Mouse (Mus musculus) myocyte (in vitro differentiated cells): ENCODE measurements at regions not wholly inside any gene's neighbourhood (a gene's known extent, or its start where the extent isn't known, plus 50 kb on each side); places are given as distances from the start of the nearest gene placed in this dataset.

Experiments
- H3K27me3 ChIP-seq: one replicate; pipeline ENCODE4 v1.6.1; 2011; ENCODE audit not compliant: control insufficient read depth, insufficient read depth, insufficient read length
- H3K36me3 ChIP-seq: one replicate; pipeline ENCODE4 v1.6.1; 2011; ENCODE audit not compliant: control insufficient read depth, insufficient read depth
- H3K4me2 ChIP-seq: one replicate; pipeline ENCODE4 v1.6.1; 2011; ENCODE audit warnings: low read depth, control low read depth
- H3K4me3 ChIP-seq: one replicate; pipeline ENCODE4 v1.5.1; 2011; ENCODE audit warnings: mild to moderate bottlenecking, control low read depth, moderate library complexity
- H3K79me2 ChIP-seq: one replicate; pipeline ENCODE4 v1.6.1; 2011; ENCODE audit not compliant: control insufficient read depth, insufficient read depth
- H3ac ChIP-seq: one replicate; pipeline ENCODE4 v1.6.1; 2011; ENCODE audit not compliant: control insufficient read depth, insufficient read length
- CEBPB ChIP-seq: IDR thresholded peaks from 2 replicates; pipeline ENCODE4 v1.6.1; 2011; ENCODE audit warnings: mild to moderate bottlenecking, moderate library complexity; ENCODE audit not compliant: poor library complexity, insufficient read depth, severe bottlenecking
- E2F4 ChIP-seq: IDR thresholded peaks from one replicate; pipeline ENCODE4 v1.6.1; 2011; ENCODE audit warnings: mild to moderate bottlenecking, control low read depth, moderate library complexity; ENCODE audit not compliant: insufficient read depth
- MAX ChIP-seq: IDR thresholded peaks from one replicate; pipeline ENCODE4 v1.6.1; 2011; ENCODE audit warnings: low read depth, mild to moderate bottlenecking, control low read depth
- MYOD1 ChIP-seq, 3 experiments: IDR thresholded peaks; one replicate each; pipeline ENCODE4 v1.6.1; 2011; ENCODE audit warnings: control low read depth in 2 of 3, low read depth in 2 of 3, mild to moderate bottlenecking in 2 of 3, moderate library complexity in 1 of 3; ENCODE audit not compliant: insufficient read length in 2 of 3, control insufficient read depth in 1 of 3
- MYOG ChIP-seq, 3 experiments: IDR thresholded peaks; one replicate each; pipeline ENCODE4 v1.6.1; 2011; ENCODE audit warnings: control low read depth in 2 of 3, low read depth in 2 of 3, mild to moderate bottlenecking in 2 of 3; ENCODE audit not compliant: insufficient read length in 2 of 3, control insufficient read depth in 1 of 3, insufficient read depth in 1 of 3
- POLR2A ChIP-seq: IDR thresholded peaks from one replicate; pipeline ENCODE4 v1.6.1; 2011; ENCODE audit warnings: low read depth, mild to moderate bottlenecking, control low read depth, moderate library complexity; ENCODE audit not compliant: insufficient read length
- POLR2AphosphoS2 ChIP-seq: IDR thresholded peaks from one replicate; pipeline ENCODE4 v1.6.1; 2011; ENCODE audit warnings: low read depth, control low read depth; ENCODE audit not compliant: insufficient read length
- REST ChIP-seq: IDR thresholded peaks from one replicate; pipeline ENCODE4 v1.6.1; 2011; ENCODE audit warnings: mild to moderate bottlenecking, control low read depth, moderate library complexity; ENCODE audit not compliant: insufficient read depth, insufficient read length
- SRF ChIP-seq: IDR thresholded peaks from one replicate; pipeline ENCODE4 v1.6.1; 2011; ENCODE audit warnings: low read depth; ENCODE audit not compliant: control insufficient read depth, insufficient read length
- TCF12 ChIP-seq: IDR thresholded peaks from one replicate; pipeline ENCODE4 v1.6.1; 2011; ENCODE audit warnings: mild to moderate bottlenecking, control low read depth; ENCODE audit not compliant: poor library complexity, insufficient read depth, severe bottlenecking
- TCF3 ChIP-seq: IDR thresholded peaks from one replicate; pipeline ENCODE4 v1.6.1; 2011; ENCODE audit warnings: low read depth, control low read depth; ENCODE audit not compliant: insufficient read length
- USF1 ChIP-seq: IDR thresholded peaks from one replicate; pipeline ENCODE4 v1.6.1; 2011; ENCODE audit warnings: low read depth, mild to moderate bottlenecking, control low read depth, moderate library complexity

DNA sequence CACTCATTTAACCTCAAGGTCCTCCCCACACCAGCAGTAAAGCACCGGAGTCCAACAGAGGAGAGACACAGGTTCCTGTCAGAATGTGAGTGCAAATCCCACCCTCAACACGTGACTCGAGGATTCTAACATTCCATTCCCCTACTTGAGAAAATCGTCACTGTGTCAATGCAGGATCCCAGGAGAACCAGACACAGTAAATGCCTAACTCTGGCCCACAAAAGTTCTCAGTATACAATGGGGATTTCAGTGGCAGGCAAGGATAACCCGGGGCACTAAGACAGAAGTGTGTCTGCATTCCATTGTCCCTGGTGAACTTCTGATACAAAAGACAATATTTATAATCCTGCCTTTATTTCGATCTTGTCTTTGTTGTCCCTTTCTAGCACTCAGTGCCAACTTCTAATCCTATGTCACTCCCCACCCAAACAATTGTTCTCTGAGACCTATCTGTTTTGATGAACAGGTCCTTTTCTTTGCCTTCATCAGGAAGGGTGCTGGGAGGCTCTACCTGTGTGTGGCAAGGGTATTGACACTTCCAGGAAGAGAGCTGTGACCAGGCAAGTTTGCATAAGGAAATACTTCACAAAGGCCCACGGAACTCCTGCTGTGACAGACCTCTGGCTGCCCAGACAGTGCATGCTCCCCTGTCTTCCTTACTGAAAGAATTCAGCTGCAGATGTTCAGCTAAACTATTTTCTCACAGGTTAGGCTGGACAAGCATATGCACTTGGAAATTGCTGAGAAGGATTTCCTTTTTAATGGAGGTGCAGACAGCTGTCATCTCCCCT is 267.8 kb downstream of the C1d start:
- no peak for TF ChIP-seq MYOG (IDR thresholded peaks at IDR 0.05; ENCODE audit: control insufficient read depth in 1 of 3, insufficient read depth in 1 of 3, insufficient read length in 2 of 3, low read depth in 2 of 3)
- TF ChIP-seq MAX = no peak
- no peak for TF ChIP-seq TCF12
- no peak for TF ChIP-seq MYOD1 (IDR thresholded peaks at IDR 0.05; ENCODE audit: control insufficient read depth in 1 of 3, insufficient read length in 2 of 3, low read depth in 2 of 3)
- TF ChIP-seq POLR2A = no peak
- no peak for TF ChIP-seq SRF
- TF ChIP-seq USF1 = no peak
- TF ChIP-seq POLR2AphosphoS2 = no peak
- no peak for TF ChIP-seq TCF3
- no peak for TF ChIP-seq E2F4
- TF ChIP-seq REST = no peak
- no peak for TF ChIP-seq CEBPB
- H3K27me3 ChIP-seq = no peaks in the 10 kb centered on the region
- H3K79me2 ChIP-seq = no peaks in the 10 kb centered on the region

DNA sequence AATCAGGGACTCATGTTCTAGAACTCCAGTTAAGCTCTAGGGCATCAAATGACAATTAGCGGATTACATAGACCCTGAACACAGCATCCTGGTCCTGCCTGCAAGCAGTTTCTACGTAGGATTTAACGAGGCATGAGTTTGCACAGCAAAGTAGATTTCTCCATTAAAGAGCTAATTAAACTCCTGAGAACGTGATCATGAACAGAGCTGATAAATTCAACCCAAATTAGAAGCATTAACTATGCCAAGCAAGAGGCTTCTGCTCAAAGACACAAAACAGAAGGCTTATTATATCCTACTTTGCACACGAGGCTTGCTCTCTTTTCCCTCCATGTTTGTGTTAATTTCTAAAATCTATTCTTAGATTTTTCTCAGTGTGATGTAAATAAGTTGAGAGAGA is 269.1 kb downstream of the C1d start:
- Histone ChIP-seq H3ac (no peak overlapping the region), H3K4me2 (no peak overlapping the region), H3K36me3 (no peaks in the 10 kb centered on the region), H3K4me3 (no peak overlapping the region), H3K79me2 (no peaks in the 10 kb centered on the region), H3K27me3 (no peaks in the 10 kb centered on the region)
- TF ChIP-seq MYOG (IDR thresholded peaks at IDR 0.05; ENCODE audit: control insufficient read depth in 1 of 3, insufficient read depth in 1 of 3, insufficient read length in 2 of 3, low read depth in 2 of 3) (no peak), REST (no peak), MAX (no peak), MYOD1 (IDR thresholded peaks at IDR 0.05; ENCODE audit: control insufficient read depth in 1 of 3, insufficient read length in 2 of 3, low read depth in 2 of 3) (no peak), USF1 (no peak), TCF3 (no peak), POLR2A (no peak)

More for the DNA sequence above, 267.8 kb downstream of the C1d start:
- no peak overlapping the region for H3ac ChIP-seq
- no peak overlapping the region for H3K4me2 ChIP-seq
- no peaks in the 10 kb centered on the region for H3K36me3 ChIP-seq
- no peak overlapping the region for H3K4me3 ChIP-seq

DNA sequence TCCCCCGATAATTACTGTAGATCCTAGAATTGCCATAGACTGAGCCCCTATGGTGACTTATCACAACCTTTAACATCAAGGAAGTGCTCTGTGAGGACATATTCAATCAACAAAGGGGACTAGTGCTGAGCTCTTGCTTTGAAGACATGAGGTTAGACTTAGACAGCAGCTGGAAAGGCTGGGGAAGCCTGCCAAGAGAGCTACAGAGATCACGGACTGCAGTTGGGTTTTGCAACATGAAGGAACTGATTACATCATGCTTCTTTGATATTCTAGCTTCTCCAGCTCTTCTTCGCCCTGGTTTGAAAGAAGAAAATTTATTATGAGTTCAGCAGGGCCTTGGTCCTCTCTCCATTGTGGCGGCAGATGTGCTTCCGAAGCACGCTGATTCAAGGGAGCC is 271.2 kb downstream of the C1d start:
- TF ChIP-seq POLR2AphosphoS2 = no peak
- TF ChIP-seq CEBPB = peak; percentile 83
- no peak overlapping the region for H3ac ChIP-seq
- no peaks in the 10 kb centered on the region for H3K79me2 ChIP-seq
- H3K4me2 ChIP-seq = peak overlapping the region; percentile 31
- no peaks in the 10 kb centered on the region for H3K36me3 ChIP-seq
- H3K4me3 ChIP-seq = no peak overlapping the region
- H3K27me3 ChIP-seq = no peaks in the 10 kb centered on the region

- Histone ChIP-seq H3K36me3 (no peaks in the 10 kb centered on the region), H3ac (no peak overlapping the region)
- no peak for TF ChIP-seq MYOG (IDR thresholded peaks at IDR 0.05; ENCODE audit: control insufficient read depth in 1 of 3, insufficient read depth in 1 of 3, insufficient read length in 2 of 3, low read depth in 2 of 3)
- TF ChIP-seq MYOD1 (IDR thresholded peaks at IDR 0.05; ENCODE audit: control insufficient read depth in 1 of 3, insufficient read length in 2 of 3, low read depth in 2 of 3) = no peak
- no peak for TF ChIP-seq POLR2A
- TF ChIP-seq TCF3 = no peak
- no peak for TF ChIP-seq E2F4
- TF ChIP-seq TCF12 = no peak
- no peak for TF ChIP-seq SRF
- no peak for TF ChIP-seq MAX
These were observed 276.3 kb downstream of the C1d start for GRCm38 (mm10) chr11:17533706-17534105.

GRCm38 (mm10) chr11:17546286-17546685 is 288.9 kb downstream of the C1d start:
- no peak overlapping the region for H3K4me3 ChIP-seq
- no peaks in the 10 kb centered on the region for H3K27me3 ChIP-seq
- no peak overlapping the region for H3ac ChIP-seq
- H3K36me3 ChIP-seq = no peaks in the 10 kb centered on the region
- no peaks in the 10 kb centered on the region for H3K79me2 ChIP-seq
- H3K4me2 ChIP-seq = no peak overlapping the region
- no peak for TF ChIP-seq POLR2A
- no peak for TF ChIP-seq MAX
- no peak for TF ChIP-seq TCF3
- TF ChIP-seq MYOG (IDR thresholded peaks at IDR 0.05; ENCODE audit: control insufficient read depth in 1 of 3, insufficient read depth in 1 of 3, insufficient read length in 2 of 3, low read depth in 2 of 3) = no peak
- no peak for TF ChIP-seq CEBPB
- no peak for TF ChIP-seq TCF12
- no peak for TF ChIP-seq E2F4
- TF ChIP-seq SRF = no peak
- no peak for TF ChIP-seq REST
- no peak for TF ChIP-seq MYOD1 (IDR thresholded peaks at IDR 0.05; ENCODE audit: control insufficient read depth in 1 of 3, insufficient read length in 2 of 3, low read depth in 2 of 3)
- TF ChIP-seq POLR2AphosphoS2 = no peak
- TF ChIP-seq USF1 = no peak

More at GRCm38 (mm10) chr11:17533706-17534105, 276.3 kb downstream of the C1d start:
- Histone ChIP-seq H3K4me2 (no peak overlapping the region), H3K27me3 (no peaks in the 10 kb centered on the region), H3K79me2 (no peaks in the 10 kb centered on the region), H3K4me3 (no peak overlapping the region)
